Mouse (Mus musculus): Measurements from ENCODE around the gene Dlgap1.

Gene Dlgap1

DNA sequence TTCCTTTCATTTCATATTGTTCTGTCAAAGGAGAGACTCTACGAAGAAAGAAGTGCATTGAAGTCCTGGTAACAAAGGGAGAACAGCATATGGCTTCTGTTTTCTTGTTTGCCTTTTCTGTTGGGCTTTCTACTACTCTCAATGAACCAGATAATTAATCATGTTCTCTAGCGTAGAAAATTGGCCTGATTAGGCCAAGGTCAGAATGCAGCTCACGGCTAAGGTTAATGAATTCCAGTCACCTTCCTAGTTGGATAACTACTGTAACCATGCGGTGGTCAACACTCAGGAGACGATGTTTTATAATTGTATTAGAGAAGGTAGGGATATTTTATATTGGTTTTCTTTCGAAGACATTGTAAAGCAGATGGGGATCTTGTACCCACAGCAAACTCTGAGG, 279.4 kb downstream of the Dlgap1 start:
- Histone ChIP-seq H3K9me3 (ENCODE audit: low read length) (no peaks in the 10 kb centered on the region), H3K36me3 (ENCODE audit: insufficient read depth, low read length) (no peaks in the 10 kb centered on the region), H3K4me1 (replicated peaks; ENCODE audit: low read depth, low read length) (no peaks in the 10 kb centered on the region), H3K4me3 (replicated peaks; ENCODE audit: low read length) (no peak overlapping the region), H3K27me3 (ENCODE audit: insufficient read depth, low read length) (no peaks in the 10 kb centered on the region)
- TF ChIP-seq CTCF (conservative IDR thresholded peaks at IDR 0.05; ENCODE audit: low read length) (no peak), NANOG (IDR thresholded peaks at IDR 0.05; ENCODE audit: borderline replicate concordance, low read length) (no peak), POU5F1 (IDR thresholded peaks at IDR 0.05; ENCODE audit: borderline replicate concordance, low read length) (no peak)

DNA sequence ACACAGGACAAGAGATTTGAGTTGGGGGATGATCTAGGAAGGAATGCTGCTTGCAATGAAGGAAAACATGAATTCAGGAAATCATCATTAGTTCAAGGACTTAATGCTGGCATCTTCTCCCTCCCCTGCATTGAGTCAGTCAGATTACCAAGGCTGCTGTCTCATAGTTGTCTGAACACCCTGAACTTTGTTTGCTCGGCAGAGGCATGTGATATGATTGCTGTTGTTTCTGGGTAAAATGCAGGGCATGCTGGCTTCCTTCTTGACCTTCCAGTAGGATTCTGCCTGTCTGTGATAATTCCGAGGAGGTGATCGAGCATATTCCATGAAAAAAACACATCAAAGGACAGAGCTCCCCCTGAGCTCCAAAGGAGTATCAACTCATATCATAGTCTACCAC, 283.6 kb downstream of the Dlgap1 start:
- H3K9me3 ChIP-seq (ENCODE audit: low read length): no peaks in the 10 kb centered on the region
- H3K36me3 ChIP-seq (ENCODE audit: insufficient read depth, low read length): no peaks in the 10 kb centered on the region
- no peak overlapping the region for H3K4me3 ChIP-seq (replicated peaks; ENCODE audit: low read length)
- no peak for TF ChIP-seq NANOG (IDR thresholded peaks at IDR 0.05; ENCODE audit: borderline replicate concordance, low read length)
- TF ChIP-seq CTCF (conservative IDR thresholded peaks at IDR 0.05; ENCODE audit: low read length): no peak
- TF ChIP-seq POU5F1 (IDR thresholded peaks at IDR 0.05; ENCODE audit: borderline replicate concordance, low read length): no peak
- H3K4me1 ChIP-seq (replicated peaks; ENCODE audit: low read depth, low read length): no peaks in the 10 kb centered on the region
- no peaks in the 10 kb centered on the region for H3K27me3 ChIP-seq (ENCODE audit: insufficient read depth, low read length)

DNA sequence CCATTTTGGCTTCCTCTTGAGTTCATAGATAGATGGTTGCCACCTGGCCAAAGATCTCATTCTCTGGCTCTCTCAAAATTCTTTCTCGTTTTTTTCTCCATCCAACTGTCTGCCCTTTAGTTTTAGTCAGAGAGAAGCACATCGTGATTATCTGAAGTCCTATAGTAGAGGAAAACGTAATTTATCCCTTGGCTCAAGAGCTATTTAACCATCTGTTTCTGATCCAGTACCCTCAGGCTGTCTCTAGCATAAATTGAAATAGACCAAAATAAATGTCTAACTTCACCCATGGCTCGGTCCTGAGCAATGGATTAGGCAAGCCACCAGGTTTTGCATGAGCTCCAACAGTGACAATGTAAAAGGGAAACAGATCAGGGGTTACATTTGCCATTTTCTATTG, 287.5 kb downstream of the Dlgap1 start:
- no peak for TF ChIP-seq NANOG (IDR thresholded peaks at IDR 0.05; ENCODE audit: borderline replicate concordance, low read length)
- no peak for TF ChIP-seq CTCF (conservative IDR thresholded peaks at IDR 0.05; ENCODE audit: low read length)
- no peak for TF ChIP-seq POU5F1 (IDR thresholded peaks at IDR 0.05; ENCODE audit: borderline replicate concordance, low read length)
- H3K36me3 ChIP-seq (ENCODE audit: insufficient read depth, low read length): no peaks in the 10 kb centered on the region
- H3K4me1 ChIP-seq (replicated peaks; ENCODE audit: low read depth, low read length): no peaks in the 10 kb centered on the region
- H3K9me3 ChIP-seq (ENCODE audit: low read length): no peaks in the 10 kb centered on the region
- H3K27me3 ChIP-seq (ENCODE audit: insufficient read depth, low read length): no peaks in the 10 kb centered on the region
- no peak overlapping the region for H3K4me3 ChIP-seq (replicated peaks; ENCODE audit: low read length)

DNA sequence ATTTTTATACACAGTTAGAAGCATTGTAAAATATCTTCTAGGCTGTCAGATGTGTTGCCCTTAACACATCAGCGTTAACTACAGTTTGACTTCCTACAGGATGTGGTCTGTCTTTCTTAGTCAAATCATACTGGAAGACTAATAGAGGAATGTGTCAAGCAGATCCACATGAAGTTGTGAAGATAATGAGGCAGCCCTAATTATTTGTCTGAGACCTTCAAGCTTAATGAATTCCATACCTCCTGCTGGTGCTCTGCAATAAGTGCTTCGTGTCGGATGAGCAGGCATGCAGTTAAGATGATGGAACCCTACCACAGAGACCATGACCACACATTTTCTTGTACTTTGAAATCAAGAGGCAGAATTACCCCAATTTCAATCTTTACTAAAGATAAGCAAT, 294.3 kb downstream of the Dlgap1 start:
- no peaks in the 10 kb centered on the region for H3K9me3 ChIP-seq (ENCODE audit: low read length)
- no peaks in the 10 kb centered on the region for H3K4me1 ChIP-seq (replicated peaks; ENCODE audit: low read depth, low read length)
- no peaks in the 10 kb centered on the region for H3K27me3 ChIP-seq (ENCODE audit: insufficient read depth, low read length)
- TF ChIP-seq NANOG (IDR thresholded peaks at IDR 0.05; ENCODE audit: borderline replicate concordance, low read length) (no peak), POU5F1 (IDR thresholded peaks at IDR 0.05; ENCODE audit: borderline replicate concordance, low read length) (no peak), CTCF (conservative IDR thresholded peaks at IDR 0.05; ENCODE audit: low read length) (no peak)
- H3K36me3 ChIP-seq (ENCODE audit: insufficient read depth, low read length): no peaks in the 10 kb centered on the region
- H3K4me3 ChIP-seq (replicated peaks; ENCODE audit: low read length): no peak overlapping the region

DNA sequence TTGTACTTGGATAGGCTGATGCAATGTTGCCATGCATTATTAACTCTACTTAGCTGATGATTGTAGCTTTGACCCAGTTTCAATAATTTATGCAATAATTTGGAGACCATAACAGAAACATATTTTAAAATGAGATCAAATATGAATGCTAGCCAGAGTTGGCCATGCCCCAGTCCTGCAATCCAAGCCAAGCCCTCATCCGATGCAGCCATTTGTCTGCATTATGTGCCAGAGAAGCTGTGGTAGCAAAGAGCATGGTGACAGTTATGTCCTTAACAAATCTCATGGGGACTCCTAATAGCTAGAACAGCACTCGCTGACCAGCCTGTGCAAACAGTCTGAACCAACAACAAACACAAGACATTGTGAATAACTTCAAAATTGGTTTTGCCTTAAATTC, 303.3 kb downstream of the Dlgap1 start:
- TF ChIP-seq CTCF (conservative IDR thresholded peaks at IDR 0.05; ENCODE audit: low read length) (no peak), NANOG (IDR thresholded peaks at IDR 0.05; ENCODE audit: borderline replicate concordance, low read length) (no peak), POU5F1 (IDR thresholded peaks at IDR 0.05; ENCODE audit: borderline replicate concordance, low read length) (no peak)
- no peaks in the 10 kb centered on the region for H3K36me3 ChIP-seq (ENCODE audit: insufficient read depth, low read length)
- no peaks in the 10 kb centered on the region for H3K4me1 ChIP-seq (replicated peaks; ENCODE audit: low read depth, low read length)
- H3K9me3 ChIP-seq (ENCODE audit: low read length): no peaks in the 10 kb centered on the region
- no peak overlapping the region for H3K4me3 ChIP-seq (replicated peaks; ENCODE audit: low read length)
- no peaks in the 10 kb centered on the region for H3K27me3 ChIP-seq (ENCODE audit: insufficient read depth, low read length)

DNA sequence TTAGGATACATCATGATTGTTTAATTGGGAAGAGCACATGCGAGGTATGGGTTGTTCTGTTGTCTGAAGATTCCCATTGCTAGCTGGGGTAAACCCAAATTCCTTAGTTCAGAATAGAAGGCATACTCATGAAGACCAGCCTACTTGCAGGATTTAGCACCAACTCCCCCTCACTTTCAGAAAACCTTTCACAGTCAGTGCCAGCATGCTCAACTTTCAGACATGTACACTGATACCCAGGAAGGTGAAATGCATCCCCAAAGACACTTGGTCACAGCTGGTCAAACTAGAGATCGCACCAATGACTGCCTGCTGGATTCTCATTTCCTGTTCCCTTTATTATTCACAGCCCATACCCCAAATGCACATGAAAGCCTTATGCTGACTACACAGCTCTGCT, 318.8 kb downstream of the Dlgap1 start:
- Histone ChIP-seq H3K4me1 (replicated peaks; ENCODE audit: low read depth, low read length) (no peaks in the 10 kb centered on the region), H3K9me3 (ENCODE audit: low read length) (no peaks in the 10 kb centered on the region), H3K36me3 (ENCODE audit: insufficient read depth, low read length) (no peaks in the 10 kb centered on the region), H3K27me3 (ENCODE audit: insufficient read depth, low read length) (no peaks in the 10 kb centered on the region), H3K4me3 (replicated peaks; ENCODE audit: low read length) (no peak overlapping the region)
- no peak for TF ChIP-seq CTCF (conservative IDR thresholded peaks at IDR 0.05; ENCODE audit: low read length)
- TF ChIP-seq NANOG (IDR thresholded peaks at IDR 0.05; ENCODE audit: borderline replicate concordance, low read length): no peak
- TF ChIP-seq POU5F1 (IDR thresholded peaks at IDR 0.05; ENCODE audit: borderline replicate concordance, low read length): no peak

DNA sequence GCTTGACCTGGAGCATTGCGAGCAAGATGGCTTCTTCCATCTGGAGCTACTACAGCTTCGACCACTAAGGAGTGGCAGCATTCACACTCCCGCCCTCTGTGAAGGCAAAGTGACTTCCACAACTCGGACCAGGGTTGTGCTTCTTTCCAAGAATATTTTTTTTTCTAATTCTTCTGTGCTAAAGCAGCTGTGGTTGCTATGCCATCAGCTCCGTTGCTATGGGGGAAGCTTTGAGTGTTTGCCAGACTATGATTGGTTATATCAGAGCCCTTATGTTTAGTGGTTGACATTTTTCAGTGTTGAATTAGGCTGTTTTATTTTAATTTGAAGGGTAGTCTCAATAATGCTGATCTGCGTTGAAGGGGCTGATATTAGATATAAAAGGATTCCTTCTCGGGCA, 325.2 kb downstream of the Dlgap1 start:
- Histone ChIP-seq H3K4me3 (replicated peaks; ENCODE audit: low read length) (no peak overlapping the region), H3K4me1 (replicated peaks; ENCODE audit: low read depth, low read length) (no peaks in the 10 kb centered on the region), H3K27me3 (ENCODE audit: insufficient read depth, low read length) (no peaks in the 10 kb centered on the region), H3K36me3 (ENCODE audit: insufficient read depth, low read length) (no peaks in the 10 kb centered on the region), H3K9me3 (ENCODE audit: low read length) (no peaks in the 10 kb centered on the region)
- no peak for TF ChIP-seq CTCF (conservative IDR thresholded peaks at IDR 0.05; ENCODE audit: low read length)
- TF ChIP-seq NANOG (IDR thresholded peaks at IDR 0.05; ENCODE audit: borderline replicate concordance, low read length): no peak
- no peak for TF ChIP-seq POU5F1 (IDR thresholded peaks at IDR 0.05; ENCODE audit: borderline replicate concordance, low read length)

DNA sequence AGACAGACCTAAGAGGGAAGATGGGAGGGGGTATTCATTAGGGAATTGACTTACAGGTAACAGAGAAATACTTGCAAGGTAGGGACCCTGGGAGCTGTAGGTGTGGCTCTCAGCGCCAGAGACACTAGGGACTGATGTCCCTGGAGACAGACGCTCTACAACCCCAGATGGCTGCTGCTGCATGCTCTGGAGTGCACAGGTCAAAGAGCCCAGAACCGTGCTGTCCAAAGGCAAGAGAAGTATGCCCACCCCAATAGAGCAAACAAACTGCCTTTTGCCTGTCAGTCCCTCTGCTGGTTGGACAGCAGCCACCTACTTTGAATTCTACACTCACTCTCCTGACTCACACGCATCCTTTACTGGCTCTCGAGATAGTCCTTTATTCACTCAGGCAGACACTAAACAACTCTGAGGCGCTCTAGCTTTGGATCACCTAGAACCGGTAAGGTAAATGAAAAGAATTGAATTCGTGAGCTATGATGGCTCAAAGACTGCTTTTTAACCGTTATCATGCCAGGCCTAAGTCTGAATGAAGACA, 333.1 kb downstream of the Dlgap1 start:
- TF ChIP-seq POU5F1 (IDR thresholded peaks at IDR 0.05; ENCODE audit: borderline replicate concordance, low read length) (no peak), NANOG (IDR thresholded peaks at IDR 0.05; ENCODE audit: borderline replicate concordance, low read length) (no peak), CTCF (conservative IDR thresholded peaks at IDR 0.05; ENCODE audit: low read length) (no peak)
- no peak overlapping the region for H3K4me3 ChIP-seq (replicated peaks; ENCODE audit: low read length)
- H3K36me3 ChIP-seq (ENCODE audit: insufficient read depth, low read length): no peaks in the 10 kb centered on the region
- no peaks in the 10 kb centered on the region for H3K9me3 ChIP-seq (ENCODE audit: low read length)
- H3K27me3 ChIP-seq (ENCODE audit: insufficient read depth, low read length): no peaks in the 10 kb centered on the region
- no peaks in the 10 kb centered on the region for H3K4me1 ChIP-seq (replicated peaks; ENCODE audit: low read depth, low read length)

DNA sequence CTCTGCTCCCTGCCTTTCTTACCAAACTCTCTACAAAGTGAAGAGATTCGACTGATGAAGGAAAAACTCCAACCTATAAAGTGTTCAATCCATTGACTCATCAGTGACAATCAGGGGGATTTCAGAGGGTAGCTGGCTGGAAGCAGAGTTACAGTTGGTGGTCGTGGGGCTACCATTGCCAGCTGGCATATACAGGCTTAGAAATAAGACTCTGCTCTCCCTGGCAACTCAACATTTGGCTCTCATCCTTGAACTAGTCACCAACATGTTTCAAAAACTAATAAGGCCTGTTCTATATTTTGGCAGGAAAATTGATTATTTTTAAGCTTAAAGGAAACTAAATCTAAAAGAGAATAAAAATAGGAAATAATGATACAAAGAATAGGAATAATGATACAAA, 333.8 kb downstream of the Dlgap1 start:
- Histone ChIP-seq H3K4me3 (replicated peaks; ENCODE audit: low read length) (no peak overlapping the region), H3K4me1 (replicated peaks; ENCODE audit: low read depth, low read length) (no peaks in the 10 kb centered on the region), H3K36me3 (ENCODE audit: insufficient read depth, low read length) (no peaks in the 10 kb centered on the region), H3K9me3 (ENCODE audit: low read length) (no peaks in the 10 kb centered on the region), H3K27me3 (ENCODE audit: insufficient read depth, low read length) (no peaks in the 10 kb centered on the region)
- TF ChIP-seq CTCF (conservative IDR thresholded peaks at IDR 0.05; ENCODE audit: low read length) (no peak), NANOG (IDR thresholded peaks at IDR 0.05; ENCODE audit: borderline replicate concordance, low read length) (no peak), POU5F1 (IDR thresholded peaks at IDR 0.05; ENCODE audit: borderline replicate concordance, low read length) (no peak)
